Mouse (Mus musculus): Measurements from ENCODE around the gene Kansl1. TPM values are rescaled to one million over a fixed set of nuclear protein-coding genes. Genes with fewer than 3 reads are reported as not detected.
"Not testable (repeated sequence)": the region's sequence is repeated elsewhere in the genome, so short reads cannot be mapped to it uniquely, and the experiment has no call there.

Kansl1 gene
- polyA plus RNA-seq, 1 experiment: not detected

- Histone ChIP-seq H3K4me1 (ENCODE audit: control insufficient read depth, insufficient read depth, low read length) (no peaks in the 10 kb centered on the region), H3K4me3 (ENCODE audit: insufficient read depth, low read depth, low read length) (no peak overlapping the region), H3K27ac (ENCODE audit: insufficient read depth, low read depth, low read length) (no peak overlapping the region)
- no peak for TF ChIP-seq POLR2A (IDR thresholded peaks at IDR 0.05; ENCODE audit: insufficient read depth, low read depth, low read length)
- no peak for TF ChIP-seq CTCF (IDR thresholded peaks at IDR 0.05; ENCODE audit: insufficient read depth, low read depth, low read length)
Measured at GRCm38 (mm10) chr11:104461551-104461950, 7.1 kb downstream of the Kansl1 start.

- WGBS: 93% methylated on average over 2 of the region's 2 CpGs
- Histone ChIP-seq H3K4me3 (ENCODE audit: insufficient read depth, low read depth, low read length) (no peak overlapping the region), H3K27ac (ENCODE audit: insufficient read depth, low read depth, low read length) (no peak overlapping the region), H3K4me1 (ENCODE audit: control insufficient read depth, insufficient read depth, low read length) (0 out of 2 replicates have a peak, but pooled peaks cover 2% of the 10 kb centered on the region)
- no peak for TF ChIP-seq POLR2A (IDR thresholded peaks at IDR 0.05; ENCODE audit: insufficient read depth, low read depth, low read length)
- no peak for TF ChIP-seq CTCF (IDR thresholded peaks at IDR 0.05; ENCODE audit: insufficient read depth, low read depth, low read length)
Measured at GRCm38 (mm10) chr11:104459671-104460070, 9.0 kb downstream of the Kansl1 start.

GRCm38 (mm10) chr11:104458507-104458906 is 10.2 kb downstream of the Kansl1 start:
- Histone ChIP-seq H3K4me1 (ENCODE audit: control insufficient read depth, insufficient read depth, low read length) (0 out of 2 replicates have a peak, but pooled peaks cover 2% of the 10 kb centered on the region), H3K27ac (ENCODE audit: insufficient read depth, low read depth, low read length) (no peak overlapping the region), H3K4me3 (ENCODE audit: insufficient read depth, low read depth, low read length) (no peak overlapping the region)
- 91% methylated on average over 2 of the region's 2 CpGs for WGBS
- no peak for TF ChIP-seq CTCF (IDR thresholded peaks at IDR 0.05; ENCODE audit: insufficient read depth, low read depth, low read length)
- TF ChIP-seq POLR2A (IDR thresholded peaks at IDR 0.05; ENCODE audit: insufficient read depth, low read depth, low read length): no peak

- 98% methylated on average over 1 of the region's 1 CpGs for WGBS
- H3K4me1 ChIP-seq (ENCODE audit: control insufficient read depth, insufficient read depth, low read length): 0 out of 2 replicates have a peak, but pooled peaks cover 2% of the 10 kb centered on the region
- H3K4me3 ChIP-seq (ENCODE audit: insufficient read depth, low read depth, low read length): no peak overlapping the region
- TF ChIP-seq POLR2A (IDR thresholded peaks at IDR 0.05; ENCODE audit: insufficient read depth, low read depth, low read length) (no peak), CTCF (IDR thresholded peaks at IDR 0.05; ENCODE audit: insufficient read depth, low read depth, low read length) (no peak)
- no peak overlapping the region for H3K27ac ChIP-seq (ENCODE audit: insufficient read depth, low read depth, low read length)
Measured at GRCm38 (mm10) chr11:104452709-104453108, 16.0 kb downstream of the Kansl1 start.

GRCm38 (mm10) chr11:104451239-104451638 is 17.4 kb downstream of the Kansl1 start:
- 0 out of 2 replicates have a peak, but pooled peaks cover 2% of the 10 kb centered on the region for H3K4me1 ChIP-seq (ENCODE audit: control insufficient read depth, insufficient read depth, low read length)
- no peak overlapping the region for H3K27ac ChIP-seq (ENCODE audit: insufficient read depth, low read depth, low read length)
- H3K4me3 ChIP-seq (ENCODE audit: insufficient read depth, low read depth, low read length): no peak overlapping the region
- WGBS: 96% methylated on average over 1 of the region's 1 CpGs
- TF ChIP-seq CTCF (IDR thresholded peaks at IDR 0.05; ENCODE audit: insufficient read depth, low read depth, low read length): no peak

GRCm38 (mm10) chr11:104448499-104448898 is 20.2 kb downstream of the Kansl1 start:
- not testable (repeated sequence) for H3K4me3 ChIP-seq (ENCODE audit: insufficient read depth, low read depth, low read length); H3K4me1 ChIP-seq (ENCODE audit: control insufficient read depth, insufficient read depth, low read length); H3K27ac ChIP-seq (ENCODE audit: insufficient read depth, low read depth, low read length)
- WGBS: 33% methylated on average over 2 of the region's 2 CpGs

GRCm38 (mm10) chr11:104445538-104445937 is 23.1 kb downstream of the Kansl1 start:
- WGBS: 76% methylated on average over 2 of the region's 2 CpGs

GRCm38 (mm10) chr11:104445044-104445443 is 23.6 kb downstream of the Kansl1 start:
- H3K4me3 ChIP-seq (ENCODE audit: insufficient read depth, low read depth, low read length): no peak overlapping the region
- 90% methylated on average over 1 of the region's 1 CpGs for WGBS
- H3K4me1 ChIP-seq (ENCODE audit: control insufficient read depth, insufficient read depth, low read length): no peaks in the 10 kb centered on the region
- TF ChIP-seq POLR2A (IDR thresholded peaks at IDR 0.05; ENCODE audit: insufficient read depth, low read depth, low read length) (no peak), CTCF (IDR thresholded peaks at IDR 0.05; ENCODE audit: insufficient read depth, low read depth, low read length) (no peak)
- no peak overlapping the region for H3K27ac ChIP-seq (ENCODE audit: insufficient read depth, low read depth, low read length)

More at GRCm38 (mm10) chr11:104445538-104445937, 23.1 kb downstream of the Kansl1 start:
- no peak overlapping the region for H3K27ac ChIP-seq (ENCODE audit: insufficient read depth, low read depth, low read length)
- TF ChIP-seq CTCF (IDR thresholded peaks at IDR 0.05; ENCODE audit: insufficient read depth, low read depth, low read length) (no peak), POLR2A (IDR thresholded peaks at IDR 0.05; ENCODE audit: insufficient read depth, low read depth, low read length) (no peak)
- no peaks in the 10 kb centered on the region for H3K4me1 ChIP-seq (ENCODE audit: control insufficient read depth, insufficient read depth, low read length)
- H3K4me3 ChIP-seq (ENCODE audit: insufficient read depth, low read depth, low read length): no peak overlapping the region

GRCm38 (mm10) chr11:104443359-104443758 is 25.3 kb downstream of the Kansl1 start:
- H3K27ac ChIP-seq (ENCODE audit: insufficient read depth, low read depth, low read length): no peak overlapping the region
- TF ChIP-seq CTCF (IDR thresholded peaks at IDR 0.05; ENCODE audit: insufficient read depth, low read depth, low read length) (no peak), POLR2A (IDR thresholded peaks at IDR 0.05; ENCODE audit: insufficient read depth, low read depth, low read length) (no peak)
- WGBS: 31% methylated on average over 2 of the region's 2 CpGs

More at GRCm38 (mm10) chr11:104443359-104443758, 25.3 kb downstream of the Kansl1 start:
- H3K4me1 ChIP-seq (ENCODE audit: control insufficient read depth, insufficient read depth, low read length): no peaks in the 10 kb centered on the region
- no peak overlapping the region for H3K4me3 ChIP-seq (ENCODE audit: insufficient read depth, low read depth, low read length)
